Comparison of ENCODE assay signal across 8 mouse cellular contexts in genomic region chr3:37907432-37908088, GRCm38 (mm10).
DNase-seq lines count a peak whose midpoint lies in the region; ATAC-seq and TF ChIP-seq lines count a peak whose summit lies in the region.

No protein-coding gene starts in this region.

- DNase-seq in ovary, adult 18-20 months (ENCODE audit: low spot score): peak; percentile 12
- DNase-seq in ovary, postnatal 10 days (ENCODE audit: low spot score): no peak
- peak; percentile 88 to 93 for DNase-seq in kidney, postnatal 25 days
- peak; percentile 86 for DNase-seq in lung, postnatal 36 days
- DNase-seq in left cerebral cortex, adult 2 months (ENCODE audit: extremely low spot score in 1 of 2, low spot score in 2 of 2): no peak
- no peak for DNase-seq in forebrain, embryonic 11.5 days (ENCODE audit: low spot score)

- intact Hi-C loops in left cerebral cortex, adult 2 months (cut with DNase I): no loop called here

- H3K9ac ChIP-seq in heart, embryonic 13.5 days: no peak overlapping the region
- H3K9ac ChIP-seq in forebrain, embryonic 11.5 days (ENCODE audit: low read length): no peak overlapping the region

- H3K4me1 ChIP-seq in heart, embryonic 13.5 days: peaks cover 22% of the 10 kb centered on the region
- no peaks in the 10 kb centered on the region for H3K4me1 ChIP-seq in forebrain, embryonic 11.5 days (replicated peaks; ENCODE audit: control insufficient read depth, insufficient read depth, low read length)

- WGBS in heart, embryonic 13.5 days: 16% methylated on average over 14 of the region's 14 CpGs
- WGBS in forebrain, embryonic 11.5 days: 65% methylated on average over 14 of the region's 14 CpGs

- no peaks in the 10 kb centered on the region for H3K9me3 ChIP-seq in heart, embryonic 13.5 days
- no peaks in the 10 kb centered on the region for H3K9me3 ChIP-seq in forebrain, embryonic 11.5 days (ENCODE audit: control insufficient read depth, low read length)

- no peak for ATAC-seq in heart, embryonic 13.5 days (ENCODE audit: extremely low read depth, insufficient number of reproducible peaks, low FRiP score, low TSS enrichment)
- ATAC-seq in forebrain, embryonic 11.5 days (replicated peaks; ENCODE audit: low FRiP score): no peak
- no peak for ATAC-seq in granulocyte monocyte progenitor cell, adult 5-6 weeks (replicated peaks; ENCODE audit: poor library complexity, severe bottlenecking)

- H3K4me2 ChIP-seq in heart, embryonic 13.5 days: peak overlapping the region; percentile 37
- H3K4me2 ChIP-seq in forebrain, embryonic 11.5 days (ENCODE audit: low read depth, low read length, severe bottlenecking): no peak overlapping the region

- TF ChIP-seq CTCF in left cerebral cortex, adult 2 months (IDR thresholded peaks at IDR 0.05): no peak

- H3K27me3 ChIP-seq in heart, embryonic 13.5 days (replicated peaks): no peaks in the 10 kb centered on the region
- H3K27me3 ChIP-seq in forebrain, embryonic 11.5 days (ENCODE audit: control insufficient read depth, insufficient read depth, low read length): no peaks in the 10 kb centered on the region

- no peaks in the 10 kb centered on the region for H3K36me3 ChIP-seq in heart, embryonic 13.5 days
- H3K36me3 ChIP-seq in forebrain, embryonic 11.5 days (ENCODE audit: control insufficient read depth, insufficient read depth, low read length): no peaks in the 10 kb centered on the region

- no peak overlapping the region for H3K4me3 ChIP-seq in heart, embryonic 13.5 days
- no peak overlapping the region for H3K4me3 ChIP-seq in left cerebral cortex, adult 2 months
- H3K4me3 ChIP-seq in forebrain, embryonic 11.5 days (ENCODE audit: low read depth, low read length): no peak overlapping the region

- peak overlapping the region; percentile 46 for H3K27ac ChIP-seq in heart, embryonic 13.5 days (replicated peaks)
- no peak overlapping the region for H3K27ac ChIP-seq in left cerebral cortex, adult 2 months
- H3K27ac ChIP-seq in forebrain, embryonic 11.5 days (ENCODE audit: low read depth, low read length): no peak overlapping the region

Comparison
In these comparisons a context has a peak if more than half of its experiments do, and no peak if none do; other contexts are left out.
1. DNase-seq: peak in ovary, adult 18-20 months (single experiment), kidney, postnatal 25 days (2 of 2) and lung, postnatal 36 days (single experiment); none in ovary, postnatal 10 days (single experiment), left cerebral cortex, adult 2 months (0 of 2) and forebrain, embryonic 11.5 days (single experiment).